Mouse (Mus musculus) G1E (cell line): ENCODE measurements around the gene Nacc1.

Experiments used
- CTCF ChIP-seq: IDR thresholded peaks from 2 replicates; pipeline ENCODE4 v1.5.1; 2012; ENCODE audit warnings: low read depth, low read length, inconsistent platforms, mixed read lengths
- GATA1 ChIP-seq: IDR thresholded peaks from 2 replicates; pipeline ENCODE4 v1.6.1; 2012; ENCODE audit warnings: borderline replicate concordance, low read length, inconsistent platforms, mixed read lengths
- GATA2 ChIP-seq: IDR thresholded peaks from 2 replicates; pipeline ENCODE4 v1.6.1; 2012; ENCODE audit warnings: low read depth, low read length, inconsistent platforms, borderline replicate concordance
- POLR2AphosphoS5 ChIP-seq: IDR thresholded peaks from 2 replicates; pipeline ENCODE4 v1.6.1; 2012; ENCODE audit warnings: low read depth, low read length, inconsistent platforms; ENCODE audit not compliant: insufficient replicate concordance

DNA sequence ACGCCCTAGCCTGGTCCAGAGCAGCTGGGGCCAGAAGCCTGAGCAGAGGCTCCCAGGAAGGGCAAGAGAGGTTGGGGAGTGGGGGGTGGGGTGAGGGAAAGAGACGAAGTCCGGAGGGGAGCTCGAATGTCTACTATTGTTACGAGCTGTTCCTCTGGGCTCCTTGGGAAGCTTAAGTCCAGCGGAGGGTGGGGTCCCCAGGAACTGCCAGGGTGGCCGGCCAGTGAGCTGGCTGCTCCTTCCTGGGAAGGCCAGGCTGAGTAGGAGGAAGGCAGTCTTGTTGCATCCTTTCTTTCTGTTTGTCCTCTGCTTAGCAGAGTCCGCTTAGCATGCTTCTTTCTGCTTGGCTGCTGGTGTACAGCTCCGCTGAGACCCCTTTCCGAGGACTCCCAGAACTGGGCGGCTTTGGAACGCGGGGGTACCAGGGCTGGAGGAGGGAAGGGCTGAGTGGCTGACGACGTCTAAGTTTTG is 20.4 kb upstream of the Nacc1 start:
- no peak for TF ChIP-seq CTCF
- no peak for TF ChIP-seq GATA1
- no peak; the same call in 1 of the 2 replicates for TF ChIP-seq POLR2AphosphoS5
- no peak for TF ChIP-seq GATA2
